Mouse (Mus musculus): Measurements from ENCODE around the gene Scube2.

Gene Scube2

DNA sequence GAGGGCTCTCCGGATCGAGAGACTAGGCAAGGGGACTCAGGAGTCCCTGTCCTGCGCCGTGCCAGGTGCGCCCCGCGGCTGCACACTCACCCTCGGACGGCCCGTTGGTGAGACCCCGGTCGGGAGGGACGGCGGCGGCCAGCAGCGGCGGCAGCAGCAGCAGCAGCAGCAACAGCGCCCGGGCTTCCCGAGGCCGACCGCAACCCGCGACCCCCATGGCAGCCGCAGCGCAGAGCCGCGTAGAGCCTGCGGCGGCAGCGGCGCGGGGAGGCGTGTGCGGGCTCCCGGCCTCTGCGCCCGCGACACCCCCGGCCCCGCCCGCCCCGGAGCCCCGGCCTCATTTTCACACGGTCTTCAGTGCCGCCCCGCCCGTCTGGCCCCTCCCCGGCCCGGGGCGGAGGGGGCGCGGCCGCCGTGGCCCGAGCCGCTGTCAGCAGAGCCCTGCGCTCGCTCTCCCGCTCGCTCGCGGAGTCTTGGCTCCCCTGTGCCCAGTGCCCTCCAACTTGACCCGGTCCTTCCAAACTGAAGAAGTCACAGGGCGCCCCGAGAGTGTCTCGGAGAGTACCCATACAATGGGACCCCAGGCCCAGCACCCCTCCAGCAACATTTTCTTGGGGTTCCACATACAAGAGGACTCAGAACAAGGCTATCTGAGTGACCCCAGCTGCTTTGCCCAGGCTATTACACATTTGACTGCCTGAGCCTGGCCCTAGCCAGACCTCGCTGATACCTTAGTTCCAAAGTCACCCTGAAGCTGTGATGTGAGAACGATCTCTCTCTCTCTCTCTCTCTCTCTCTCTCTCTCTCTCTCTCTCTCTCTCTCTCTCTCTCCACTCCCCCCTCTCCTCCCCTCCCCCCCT is at the start of gene Scube2:
TSS of gene Scube2 (minus strand) at position 310 of the 860 bp plus-strand sequence.
- no peak for DNase-seq (ENCODE audit: low spot score)

DNA sequence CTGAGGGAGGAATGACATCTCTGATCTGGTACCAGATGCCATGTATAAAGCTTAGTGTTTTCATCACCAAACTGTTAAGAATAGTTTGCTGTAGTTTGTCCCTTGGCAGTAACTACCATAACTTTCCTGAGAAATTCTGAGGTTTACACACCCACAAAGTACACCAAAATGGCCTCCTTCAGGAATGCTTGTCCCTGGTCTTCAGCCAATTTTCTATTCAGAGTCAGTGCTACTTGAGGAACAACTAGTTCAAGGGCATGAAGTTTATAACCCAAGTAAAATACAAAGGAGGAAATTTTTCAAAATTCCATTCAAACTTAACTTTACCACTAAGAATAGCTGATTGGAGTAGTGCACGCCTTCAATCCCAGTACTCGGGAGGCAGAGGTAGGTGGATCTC is 40.7 kb upstream of the Scube2 start:
- peak; percentile 72 for DNase-seq (ENCODE audit: low spot score)

- no peak for DNase-seq (ENCODE audit: low spot score)
Measured at GRCm38 (mm10) chr7:109900921-109901320, 35.4 kb upstream of the Scube2 start.

GRCm38 (mm10) chr7:109898911-109899310 is 33.4 kb upstream of the Scube2 start:
- DNase-seq (ENCODE audit: low spot score) = no peak

- DNase-seq (ENCODE audit: low spot score) = peak; percentile 73
Measured at GRCm38 (mm10) chr7:109892530-109892929, 27.1 kb upstream of the Scube2 start.

GRCm38 (mm10) chr7:109891786-109892185 is 26.3 kb upstream of the Scube2 start:
- DNase-seq (ENCODE audit: low spot score) = peak; percentile 32

DNA sequence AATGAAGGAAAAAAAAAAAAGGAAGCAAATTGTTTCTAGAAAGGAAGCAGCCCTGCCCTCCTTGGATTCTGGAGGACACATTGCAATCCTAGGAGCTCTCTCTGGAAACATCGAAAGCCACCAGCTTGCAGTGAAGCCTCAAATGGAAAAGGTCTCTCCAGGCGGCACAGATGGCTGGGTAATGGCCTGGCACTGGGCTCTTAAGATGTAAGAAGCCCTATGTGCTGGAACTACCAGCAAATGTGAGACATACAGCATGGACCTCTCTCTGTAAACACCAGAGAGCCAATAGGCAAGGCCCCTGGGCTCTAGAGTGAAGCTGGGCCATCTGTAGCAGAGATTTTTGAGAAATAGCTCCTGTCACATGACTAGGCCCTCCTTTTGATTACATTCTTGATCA is 24.8 kb upstream of the Scube2 start:
- DNase-seq (ENCODE audit: low spot score) = no peak

GRCm38 (mm10) chr7:109889300-109889699 is 23.8 kb upstream of the Scube2 start:
- DNase-seq (ENCODE audit: low spot score) = no peak

DNA sequence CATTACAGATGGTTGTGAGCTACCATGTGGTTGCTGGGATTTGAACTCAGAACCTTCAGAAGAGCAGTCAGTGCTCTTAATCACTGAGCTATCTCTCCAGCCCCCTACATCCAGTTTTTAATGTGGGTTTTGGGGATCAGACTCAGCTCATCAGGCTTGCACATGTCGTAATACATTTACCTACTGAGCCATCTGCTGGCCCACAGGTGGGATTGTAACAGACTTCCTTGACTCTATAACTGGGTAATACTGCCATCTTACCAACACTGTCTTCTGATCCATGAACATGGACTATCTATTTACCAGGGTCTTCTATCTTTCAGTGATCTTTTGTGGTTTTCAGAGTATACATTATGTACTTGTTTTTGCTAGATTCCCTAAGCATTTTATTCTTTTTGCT is 20.8 kb upstream of the Scube2 start:
- no peak for DNase-seq (ENCODE audit: low spot score)

- no peak for DNase-seq (ENCODE audit: low spot score)
Measured at GRCm38 (mm10) chr7:109882574-109882973, 17.1 kb upstream of the Scube2 start.

DNA sequence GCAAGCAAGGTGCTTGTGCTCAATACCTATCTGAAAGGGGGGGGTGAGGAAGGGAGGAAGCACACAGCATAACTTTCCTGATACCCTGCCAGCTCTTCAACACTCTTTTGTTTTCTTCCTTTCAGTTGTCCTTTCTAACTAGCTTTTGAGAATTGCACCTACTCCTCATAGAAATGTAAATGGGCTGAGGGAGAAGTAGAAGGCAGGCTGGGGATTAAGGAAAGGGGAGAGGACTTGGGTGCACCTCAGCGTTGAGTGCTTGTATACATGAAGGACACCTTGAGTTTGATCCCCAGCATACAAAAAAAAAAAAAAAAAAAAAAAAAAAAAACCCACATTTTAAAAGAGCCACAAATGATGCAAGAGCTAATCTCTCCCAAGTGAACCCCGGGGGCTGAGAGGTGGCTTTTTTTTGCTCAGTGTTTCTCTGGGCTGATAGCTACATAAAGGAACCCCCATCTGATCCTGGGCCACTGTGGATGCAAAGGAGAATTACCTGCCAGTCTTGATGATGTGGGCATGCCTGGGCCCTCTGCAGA is 16.2 kb upstream of the Scube2 start:
- DNase-seq (ENCODE audit: low spot score) = no peak

- DNase-seq (ENCODE audit: low spot score) = peak; percentile 41
Measured at GRCm38 (mm10) chr7:109879158-109879557, 13.7 kb upstream of the Scube2 start.

- DNase-seq (ENCODE audit: low spot score) = no peak
Measured at GRCm38 (mm10) chr7:109876085-109876484, 10.6 kb upstream of the Scube2 start.

DNA sequence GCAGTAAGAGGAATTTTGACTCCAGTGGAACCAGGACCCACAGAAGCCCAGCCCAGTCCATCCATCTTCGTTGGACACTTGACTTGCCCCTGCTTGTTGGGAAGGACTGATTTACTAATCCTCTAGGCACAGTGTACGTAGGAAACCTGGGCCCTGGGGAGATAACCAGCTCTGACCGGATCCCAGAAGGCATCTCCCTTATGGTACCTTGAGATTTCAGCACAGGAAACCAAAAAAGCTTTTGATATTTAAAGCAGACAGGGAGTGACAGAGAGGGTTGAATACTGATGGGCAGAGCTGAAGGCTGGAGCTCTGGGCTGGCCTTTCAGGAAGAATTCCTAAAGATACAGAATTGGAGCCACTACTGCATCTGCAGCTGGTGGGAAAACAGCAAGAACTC is 10.1 kb upstream of the Scube2 start:
- DNase-seq (ENCODE audit: low spot score) = no peak

- no peak for DNase-seq (ENCODE audit: low spot score)
Measured at GRCm38 (mm10) chr7:109875033-109875432, 9.6 kb upstream of the Scube2 start.

- no peak for DNase-seq (ENCODE audit: low spot score)
Measured at GRCm38 (mm10) chr7:109873170-109873569, 7.7 kb upstream of the Scube2 start.

GRCm38 (mm10) chr7:109871232-109871631 is 5.8 kb upstream of the Scube2 start:
- DNase-seq (ENCODE audit: low spot score) = no peak

DNA sequence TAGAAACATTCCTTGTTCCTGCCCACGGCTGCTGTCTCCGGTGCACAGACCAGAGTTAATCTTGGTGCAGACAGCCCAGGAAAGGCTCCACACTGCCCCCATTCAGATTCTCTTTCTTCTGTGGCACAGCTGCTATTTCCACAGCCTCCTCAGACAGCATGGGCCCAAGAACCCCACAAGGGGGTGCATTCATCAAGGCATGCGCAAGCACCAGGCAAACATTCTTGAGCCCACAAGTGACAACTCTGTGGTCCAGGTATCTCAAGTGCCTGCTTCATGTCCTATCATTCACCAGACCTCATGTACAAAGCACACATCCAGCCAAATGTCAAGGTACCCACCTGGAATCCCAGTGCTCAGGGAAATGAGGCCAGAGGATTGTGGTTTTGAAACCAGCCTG is 3.0 kb upstream of the Scube2 start:
- peak; percentile 52 for DNase-seq (ENCODE audit: low spot score)

DNA sequence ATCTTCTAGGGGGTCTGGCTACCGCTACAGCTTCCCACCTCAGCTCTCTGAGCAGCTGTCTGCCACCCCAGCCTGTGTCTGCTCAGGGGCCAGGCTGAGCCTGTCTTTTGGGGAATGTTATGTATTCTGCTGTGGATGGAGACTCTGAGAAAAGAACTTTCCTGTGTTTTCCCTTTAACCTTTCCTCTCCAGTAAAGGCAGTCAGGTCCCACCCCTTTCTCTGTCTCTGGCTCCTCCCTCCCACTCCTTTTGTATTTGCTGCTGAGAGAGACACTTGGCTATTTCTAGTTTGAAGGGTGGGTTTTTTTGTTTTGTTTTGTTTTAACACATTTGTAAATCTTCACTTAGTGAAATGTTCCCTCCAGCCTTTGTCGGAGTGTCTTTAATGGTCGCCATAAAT is 1.2 kb upstream of the Scube2 start:
- DNase-seq (ENCODE audit: low spot score) = no peak

DNA sequence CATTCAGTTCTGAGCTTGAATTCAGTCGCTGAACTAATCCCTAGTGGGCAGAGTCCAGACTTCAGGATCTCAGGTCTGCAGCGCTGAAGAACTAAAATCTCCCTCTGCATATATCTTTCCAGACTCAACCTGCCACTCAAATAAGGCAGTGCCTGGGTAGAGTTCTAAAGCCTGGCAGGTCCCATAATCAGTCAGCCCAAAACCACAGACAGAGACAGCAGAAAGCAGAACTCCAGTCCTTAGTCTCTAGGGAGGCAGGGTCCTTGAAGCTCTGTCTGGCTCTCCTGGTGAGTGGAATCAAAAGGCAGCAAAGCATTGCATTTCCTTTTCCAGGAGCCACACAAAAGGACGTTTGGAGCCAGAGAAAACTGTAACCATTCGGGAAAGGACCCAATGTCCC is 1.9 kb downstream of the Scube2 start:
- DNase-seq (ENCODE audit: low spot score) = no peak

GRCm38 (mm10) chr7:109860162-109860561 is 5.3 kb downstream of the Scube2 start:
- DNase-seq (ENCODE audit: low spot score) = no peak

DNA sequence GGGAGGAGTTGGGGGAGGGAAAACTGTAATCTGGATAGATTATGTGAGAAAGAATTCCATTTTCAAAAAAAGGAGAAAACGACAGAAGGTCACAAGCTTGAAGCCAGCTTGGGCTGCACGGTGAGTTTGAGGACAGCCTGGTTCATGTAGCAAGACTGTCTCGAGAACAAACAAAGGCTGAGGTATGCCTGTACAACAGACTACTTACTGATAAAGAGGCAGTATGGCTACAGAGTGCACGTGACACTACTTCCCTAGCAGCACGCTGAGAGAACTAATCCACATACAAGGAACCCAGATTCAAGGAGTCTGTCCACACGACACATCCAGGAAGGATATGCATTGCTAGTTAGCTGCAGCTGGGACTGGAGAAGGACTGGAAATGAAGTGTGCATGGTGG is 6.1 kb downstream of the Scube2 start:
- DNase-seq (ENCODE audit: low spot score) = peak; percentile 14

DNA sequence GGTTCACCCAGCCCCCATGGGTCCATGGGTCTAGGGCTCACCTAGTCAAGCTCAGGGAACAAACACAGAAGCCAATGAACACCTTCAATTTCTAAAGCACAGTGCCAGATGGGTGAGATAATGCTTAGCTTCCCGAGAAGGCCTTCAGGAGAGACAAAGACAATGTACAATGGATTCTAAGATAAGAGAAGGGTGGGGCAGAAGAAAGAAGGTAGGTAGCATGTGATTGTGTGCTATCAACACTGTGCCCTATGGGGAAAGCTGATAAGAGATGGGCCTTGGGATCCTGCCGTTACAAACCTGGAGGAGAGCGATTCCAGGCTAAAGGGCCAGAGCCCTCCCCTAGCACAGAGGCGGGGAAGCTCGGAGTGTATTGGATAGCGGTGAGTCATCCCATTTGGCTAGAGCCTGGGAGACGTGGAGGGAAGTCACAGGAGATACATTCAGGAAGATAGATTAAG is 12.7 kb downstream of the Scube2 start:
- no peak for DNase-seq (ENCODE audit: low spot score)

DNA sequence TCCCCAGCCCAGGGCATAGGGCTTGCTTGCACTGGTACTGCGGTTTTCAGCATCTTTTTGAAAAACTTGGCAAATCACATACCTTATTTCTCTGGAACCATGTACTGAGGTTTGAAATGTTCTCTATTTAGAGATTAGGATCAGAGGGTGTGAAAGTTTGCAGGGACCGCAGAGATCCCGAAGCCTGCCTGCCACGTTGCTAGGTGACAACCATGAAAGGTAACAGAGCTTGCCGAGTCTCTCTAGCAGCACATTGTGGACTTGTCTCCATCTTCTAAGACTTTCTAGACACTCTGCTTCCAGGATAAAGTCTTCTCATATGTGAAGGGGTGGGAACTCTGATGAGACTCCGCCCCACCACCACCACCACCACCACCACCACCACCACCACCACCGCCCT is 13.5 kb downstream of the Scube2 start:
- DNase-seq (ENCODE audit: low spot score) = no peak

Data from lung, postnatal 25 days (tissue).